Mouse (Mus musculus) neutrophil, adult 5-6 weeks (primary cell): ENCODE measurements at regions not wholly inside any gene's neighbourhood (a gene's known extent, or its start where the extent isn't known, plus 50 kb on each side); places are given as distances from the start of the nearest gene placed in this dataset.

ENCODE experiments used
- ATAC-seq: fragments of 151-379, 151-347 bp; 2 replicates; pipeline ENCODE4 v1.8.0; 2017; ENCODE audit warnings: mild to moderate bottlenecking, moderate TSS enrichment; ENCODE audit not compliant: insufficient number of reproducible peaks, poor library complexity, low FRiP score, severe bottlenecking; ENCODE audit errors: extremely low read depth

- ATAC-seq = no peak
These were observed 346.7 kb upstream of the Paip1 start for GRCm38 (mm10) chr13:119081691-119082090.

- ATAC-seq = no peak
These were observed 310.5 kb upstream of the Paip1 start for GRCm38 (mm10) chr13:119117906-119118305.

- no peak for ATAC-seq
These were observed 310.0 kb upstream of the Paip1 start for GRCm38 (mm10) chr13:119118382-119118781.

GRCm38 (mm10) chr13:119140436-119140835 lies 288.0 kb upstream of the Paip1 start:
- ATAC-seq = no peak

GRCm38 (mm10) chr13:119143351-119143750 lies 285.1 kb upstream of the Paip1 start:
- ATAC-seq = no peak

- no peak for ATAC-seq
These were observed 282.7 kb upstream of the Paip1 start for GRCm38 (mm10) chr13:119145713-119146112.

- ATAC-seq = no peak
These were observed 280.7 kb upstream of the Paip1 start for GRCm38 (mm10) chr13:119147701-119148100.

- ATAC-seq = no peak
These were observed 279.3 kb upstream of the Paip1 start for GRCm38 (mm10) chr13:119149141-119149540.

- no peak for ATAC-seq
These were observed 277.4 kb upstream of the Paip1 start for GRCm38 (mm10) chr13:119150847-119151548.

- ATAC-seq = no peak
These were observed 250.6 kb upstream of the Paip1 start for GRCm38 (mm10) chr13:119177753-119178152.

GRCm38 (mm10) chr13:119178212-119178611 lies 250.2 kb upstream of the Paip1 start:
- no peak for ATAC-seq

- no peak for ATAC-seq
These were observed 249.1 kb upstream of the Paip1 start for GRCm38 (mm10) chr13:119179157-119179920.

GRCm38 (mm10) chr13:119184322-119184877 lies 244.0 kb upstream of the Paip1 start:
- ATAC-seq = no peak

GRCm38 (mm10) chr13:119185567-119186143 lies 242.7 kb upstream of the Paip1 start:
- no peak for ATAC-seq

- no peak for ATAC-seq
These were observed 196.8 kb upstream of the Paip1 start for GRCm38 (mm10) chr13:119231556-119231955.

- no peak for ATAC-seq
These were observed 196.0 kb upstream of the Paip1 start for GRCm38 (mm10) chr13:119232100-119233029.

- ATAC-seq = no peak
These were observed 195.4 kb upstream of the Paip1 start for GRCm38 (mm10) chr13:119233030-119233385.

GRCm38 (mm10) chr13:119233869-119234268 lies 194.5 kb upstream of the Paip1 start:
- no peak for ATAC-seq

GRCm38 (mm10) chr13:119242358-119242757 lies 186.0 kb upstream of the Paip1 start:
- ATAC-seq = no peak
